Mouse (Mus musculus) forebrain, embryonic 14.5 days (tissue): ENCODE measurements around the gene Olfr1410. TPM values are rescaled to one million over a fixed set of nuclear protein-coding genes. Genes with fewer than 3 reads are reported as not detected.

Source experiments
- ATAC-seq: fragments of 200-750 bp; cut with Nextera tagmentation; 2 replicates; pipeline ENCODE4 v1.8.0; 2017; ENCODE audit warnings: mild to moderate bottlenecking, moderate library complexity
- DNase-seq: peaks from one replicate; pipeline ENCODE4 v3.0.0-alpha.2; 2015; ENCODE audit warnings: low spot score
- H3K27ac ChIP-seq: fragments of 300-500 bp; sonication (generic); 2 replicates; pipeline ENCODE4 v1.5.1; 2014; ENCODE audit warnings: low read depth, mild to moderate bottlenecking, control low read depth, low read length, moderate library complexity
- H3K27me3 ChIP-seq: fragments of 300-500 bp; sonication (generic); replicated peaks from 2 replicates; pipeline ENCODE4 v1.6.1; 2014; ENCODE audit warnings: low read length, control low read depth, mixed read lengths; ENCODE audit not compliant: control insufficient read depth, insufficient read depth
- H3K36me3 ChIP-seq: fragments of 300-500 bp; sonication (generic); 2 replicates; pipeline ENCODE4 v1.6.1; 2014; ENCODE audit warnings: low read length, control low read depth; ENCODE audit not compliant: control insufficient read depth, insufficient read depth
- H3K4me1 ChIP-seq: fragments of 300-500 bp; sonication (generic); 2 replicates; pipeline ENCODE4 v1.6.1; 2014; ENCODE audit warnings: antibody characterized with exemption, low read length, control low read depth; ENCODE audit not compliant: control insufficient read depth, insufficient read depth
- H3K4me2 ChIP-seq: fragments of 300-500 bp; sonication (generic); 2 replicates; pipeline ENCODE4 v1.6.1; 2014; ENCODE audit warnings: mild to moderate bottlenecking, control low read depth, low read length
- H3K4me3 ChIP-seq: fragments of 300-500 bp; sonication (generic); 2 replicates; pipeline ENCODE4 v1.5.1; 2014; ENCODE audit warnings: low read depth, low read length, control low read depth
- H3K9ac ChIP-seq: fragments of 300-500 bp; sonication (generic); 2 replicates; pipeline ENCODE4 v1.6.1; 2014; ENCODE audit warnings: mild to moderate bottlenecking, low read length, control low read depth, moderate library complexity
- H3K9me3 ChIP-seq: fragments of 300-500 bp; sonication (generic); replicated peaks from 2 replicates; pipeline ENCODE4 v1.6.1; 2016; ENCODE audit warnings: low read length, control low read depth, mixed read lengths; ENCODE audit not compliant: control insufficient read depth
- WGBS: fragments of 180-500 bp; shearing (Covaris S2); extraction: QIAGEN DNeasy Blood & Tissue Kit; methylation state at CpG from one replicate; pipeline ENCODE4 v1.1.7; 2014; 5-methylcytosine and 5-hydroxymethylcytosine counted together
- polyA plus RNA-seq: library from polyadenylated mRNA; unstranded; fragments of >200 nt; fragmentation: Nextera tagmentation; extraction: Ambion mirVana; gene quantifications from 2 replicates; pipeline ENCODE4 v1.2.1, GENCODE M21; 2014

The Olfr1410 gene
- polyA plus RNA-seq, 1 experiment from 2014 or later: not detected

DNA sequence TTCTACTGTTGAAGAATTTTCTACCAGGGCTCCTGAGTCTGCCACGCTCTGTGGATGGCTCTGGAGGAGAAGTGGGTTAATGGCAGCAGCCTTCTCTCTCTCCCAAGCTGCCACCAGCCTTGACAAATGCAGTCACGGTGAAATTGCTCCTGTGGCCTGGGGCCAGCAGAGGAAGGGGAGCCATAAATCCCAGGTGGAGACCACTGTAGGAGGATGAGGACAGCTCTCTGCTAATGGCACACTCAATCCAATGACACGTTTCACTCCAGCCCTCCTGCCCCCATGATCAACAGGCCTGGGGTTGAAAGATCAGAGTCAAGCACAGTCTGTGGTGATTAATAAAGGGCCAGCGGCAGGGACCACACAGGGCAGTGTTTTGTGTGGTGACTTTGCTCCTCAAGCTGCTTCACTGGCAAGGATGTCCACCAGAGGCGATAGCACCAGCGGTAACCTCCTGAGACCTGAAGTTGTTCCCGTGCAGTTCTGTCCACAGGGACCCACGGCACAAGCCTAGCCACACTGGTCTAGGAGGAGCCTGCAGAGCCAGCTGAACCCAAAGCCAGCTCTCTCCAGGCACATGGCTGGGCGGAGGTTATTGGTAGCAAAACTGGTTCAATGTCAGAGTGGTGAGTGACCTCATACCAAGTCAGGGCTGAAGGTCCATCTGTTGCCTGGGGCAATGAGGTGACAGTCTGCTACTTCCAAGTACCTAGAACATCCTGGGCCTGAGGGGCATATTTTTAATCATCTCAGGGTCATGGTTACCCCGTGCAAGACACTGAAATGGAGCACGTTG lies 51.6 kb downstream of the Olfr1410 start:
- no peaks in the 10 kb centered on the region for H3K4me1 ChIP-seq
- ATAC-seq: no peak
- no peak overlapping the region for H3K4me2 ChIP-seq
- no peak overlapping the region for H3K27ac ChIP-seq
- no peak for DNase-seq
- no peaks in the 10 kb centered on the region for H3K36me3 ChIP-seq
- 84% methylated on average over 11 of the region's 11 CpGs for WGBS
- H3K9me3 ChIP-seq: no peaks in the 10 kb centered on the region
- H3K27me3 ChIP-seq: no peaks in the 10 kb centered on the region
- H3K9ac ChIP-seq: no peak overlapping the region
- no peak overlapping the region for H3K4me3 ChIP-seq

DNA sequence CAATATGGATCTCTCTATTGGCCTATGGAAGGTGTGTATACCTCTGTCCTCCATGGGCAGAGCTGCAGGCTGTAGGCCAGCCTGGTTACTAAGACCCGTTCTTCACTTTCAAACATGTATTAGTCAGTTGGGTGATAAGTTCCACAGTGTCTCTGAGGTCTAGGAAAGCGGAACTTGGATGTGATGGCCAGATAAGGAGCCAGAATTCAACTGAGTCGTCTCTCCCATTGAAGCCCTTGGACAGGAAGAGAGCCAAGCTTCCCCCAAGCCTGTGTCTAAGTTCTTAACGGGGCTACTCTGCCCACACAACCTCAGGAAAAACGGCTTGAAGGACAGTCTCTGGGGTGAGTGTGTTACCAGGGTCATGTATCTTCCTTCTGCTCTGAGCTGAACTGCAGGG lies 53.8 kb downstream of the Olfr1410 start:
- Histone ChIP-seq H3K27me3 (no peaks in the 10 kb centered on the region), H3K27ac (no peak overlapping the region), H3K4me3 (no peak overlapping the region), H3K4me2 (no peak overlapping the region), H3K4me1 (no peaks in the 10 kb centered on the region), H3K9ac (no peak overlapping the region), H3K36me3 (no peaks in the 10 kb centered on the region), H3K9me3 (no peaks in the 10 kb centered on the region)
- no peak for ATAC-seq
- WGBS: 69% methylated on average over 5 of the region's 5 CpGs
- DNase-seq: no peak

Other genes starting within 250 kb of the Olfr1410 start
- gene Ndufa10, start 131.9 kb upstream of the Olfr1410 start, polyA plus RNA-seq: 304 and 311 TPM in 2 replicates
- gene Olfr1416, start 120.7 kb upstream of the Olfr1410 start, polyA plus RNA-seq: not detected in 2 replicates
- gene Olfr1415, start 109.7 kb upstream of the Olfr1410 start, polyA plus RNA-seq: not detected in 2 replicates
- gene Olfr1414, start 87.1 kb upstream of the Olfr1410 start, polyA plus RNA-seq: not detected in 2 replicates
- gene Olfr1413, start 34.5 kb upstream of the Olfr1410 start, polyA plus RNA-seq: not detected in 2 replicates
- not detected in 2 replicates for gene Olfr1412, start 20.0 kb upstream of the Olfr1410 start, polyA plus RNA-seq
- not detected in 2 replicates for gene Olfr1411, start 11.4 kb upstream of the Olfr1410 start, polyA plus RNA-seq
- gene Olfr12, start 12.0 kb downstream of the Olfr1410 start, polyA plus RNA-seq: not detected in 2 replicates
- 509 and 677 TPM in 2 replicates for gene Cops9, start 36.2 kb downstream of the Olfr1410 start, polyA plus RNA-seq
- gene Otos, start 43.1 kb downstream of the Olfr1410 start, polyA plus RNA-seq: 0.11 TPM in 1 of 2 replicates, not detected in the other
- gene Gpc1, start 225.9 kb downstream of the Olfr1410 start, polyA plus RNA-seq: 58.4 and 66.8 TPM in 2 replicates